Mouse (Mus musculus) lung, adult 10 weeks (tissue): ENCODE results near the gene Pla2g4d. TPM values are rescaled to one million over a fixed set of nuclear protein-coding genes. Genes with fewer than 3 reads are reported as not detected.

Experiments
- polyA plus RNA-seq: library from polyadenylated mRNA; stranded (reverse); fragments of 350-450 nt; fragmentation: Illumina TruSeq; extraction: RNeasy Lipid Tissue Mini Kit (QIAGEN cat#74804); gene quantifications from one replicate; pipeline ENCODE4 v1.2.3, GENCODE M21; 2014; ENCODE audit warnings: low read depth, low replicate concordance; ENCODE audit not compliant: insufficient read depth

Pla2g4d gene
- polyA plus RNA-seq, result not detected

GRCm38 (mm10) chr2:120288995-120289394 lies at the start of gene Pla2g4d:
Gene Pla2g4d (minus strand): TSS chr2:120289197.

GRCm38 (mm10) chr2:120313976-120314375 lies 25.0 kb upstream of the Pla2g4d start, which contains the start of gene Pla2g4f:
Gene Pla2g4f (minus strand): TSS chr2:120314165.

GRCm38 (mm10) chr2:120244679-120245420 lies 44.1 kb downstream of the Pla2g4d start, which contains the start of gene Pla2g4e:
Gene Pla2g4e (minus strand): TSS chr2:120245335.

Other genes starting within 250 kb of the Pla2g4d start
- gene Ehd4, start 134.6 kb downstream of the Pla2g4d start, polyA plus RNA-seq, result 163 TPM
- not detected for gene Pla2g4e, start 43.9 kb downstream of the Pla2g4d start, polyA plus RNA-seq
- gene Pla2g4f, start 25.0 kb upstream of the Pla2g4d start, polyA plus RNA-seq, result 1.5 TPM
- gene Vps39, start 63.9 kb upstream of the Pla2g4d start, polyA plus RNA-seq, result 12.2 TPM
- 5.6 TPM for gene Ganc, start 114.7 kb upstream of the Pla2g4d start, polyA plus RNA-seq
- 20.3 TPM for gene Tmem87a, start 114.9 kb upstream of the Pla2g4d start, polyA plus RNA-seq
- gene Capn3, start 166.8 kb upstream of the Pla2g4d start, polyA plus RNA-seq, result 0.68 TPM